Mouse (Mus musculus) fat pad, adult 2 months (tissue): ENCODE results near the gene Nelfb.

Source experiments
- DNase-seq: peaks from one replicate; pipeline ENCODE4 v3.0.0-alpha.2; 2011; ENCODE audit warnings: low read depth, low spot score; ENCODE audit errors: extremely low read depth

The Nelfb gene

GRCm38 (mm10) chr2:25177685-25178084 is 33.6 kb downstream of the Nelfb start:
- DNase-seq, result no peak

- DNase-seq, result no peak
These were observed 34.2 kb downstream of the Nelfb start for GRCm38 (mm10) chr2:25177076-25177475.

GRCm38 (mm10) chr2:25176573-25176972 is 34.7 kb downstream of the Nelfb start:
- DNase-seq, result no peak

GRCm38 (mm10) chr2:25175690-25176078 is 35.6 kb downstream of the Nelfb start:
- DNase-seq, result no peak

- DNase-seq, result no peak
These were observed 36.2 kb downstream of the Nelfb start for GRCm38 (mm10) chr2:25174866-25175689.

- no peak for DNase-seq
These were observed 37.5 kb downstream of the Nelfb start for GRCm38 (mm10) chr2:25173821-25174220.

GRCm38 (mm10) chr2:25172629-25173028 is 38.7 kb downstream of the Nelfb start:
- no peak for DNase-seq

- DNase-seq, result no peak
These were observed 39.5 kb downstream of the Nelfb start for GRCm38 (mm10) chr2:25171769-25172153.

GRCm38 (mm10) chr2:25171101-25171768 is 40.1 kb downstream of the Nelfb start:
- DNase-seq, result no peak

GRCm38 (mm10) chr2:25170326-25171100 is 40.8 kb downstream of the Nelfb start:
- DNase-seq, result no peak

GRCm38 (mm10) chr2:25169778-25170177 is 41.5 kb downstream of the Nelfb start:
- DNase-seq, result no peak

GRCm38 (mm10) chr2:25168665-25168978 is 42.7 kb downstream of the Nelfb start:
- DNase-seq, result no peak

- DNase-seq, result no peak
These were observed 43.2 kb downstream of the Nelfb start for GRCm38 (mm10) chr2:25167919-25168664.

- DNase-seq, result no peak
These were observed 43.8 kb downstream of the Nelfb start for GRCm38 (mm10) chr2:25167481-25167880.

GRCm38 (mm10) chr2:25157655-25158054 is 53.6 kb downstream of the Nelfb start:
- DNase-seq, result no peak

GRCm38 (mm10) chr2:25156990-25157389 is 54.3 kb downstream of the Nelfb start:
- no peak for DNase-seq

GRCm38 (mm10) chr2:25156177-25156576 is 55.1 kb downstream of the Nelfb start:
- DNase-seq, result no peak

- no peak for DNase-seq
These were observed 59.9 kb downstream of the Nelfb start for GRCm38 (mm10) chr2:25151280-25151956.
